Mouse (Mus musculus): ENCODE results near the gene Krt33a. TPM values are rescaled to one million over a fixed set of nuclear protein-coding genes. Genes with fewer than 3 reads are reported as not detected.

Gene Krt33a
- not detected in 2 replicates for polyA plus RNA-seq (2016; fragmentation: Nextera tagmentation; extraction: Ambion mirVana)

DNA sequence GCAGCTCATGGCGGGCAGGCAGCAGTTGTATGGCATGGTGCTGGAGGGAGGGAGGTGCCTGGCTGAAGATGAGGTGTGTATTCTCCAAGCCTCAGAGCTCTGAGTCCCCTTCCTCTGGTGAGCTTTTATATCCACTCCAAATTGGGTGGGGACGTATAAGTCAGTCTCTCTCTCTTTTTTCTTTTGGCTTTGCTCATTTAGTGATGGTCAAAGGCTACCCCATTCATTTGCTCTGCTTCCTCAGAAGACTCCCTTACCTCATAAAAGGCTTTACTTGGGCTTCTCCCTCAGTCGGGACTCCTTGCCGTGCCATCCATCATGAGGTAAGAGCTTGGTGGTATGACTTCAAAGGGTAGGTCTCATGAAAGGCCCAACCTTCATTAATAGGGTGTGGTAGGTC is at the start of gene Krt33a:
Gene Krt33a (minus strand): TSS at position 101 of the 400 bp plus-strand sequence.
- Histone ChIP-seq H3K9ac (no peak within 1 kb of the TSS), H3K4me3 (no peak within 1 kb of the TSS), H3K4me1 (no peaks in the 10 kb centered on the region), H3K27ac (no peak within 1 kb of the TSS), H3K36me3 (no peaks in the 10 kb centered on the region), H3K9me3 (no peaks in the 10 kb centered on the region), H3K4me2 (replicated peaks) (no peak within 1 kb of the TSS), H3K27me3 (replicated peaks) (no peaks in the 10 kb centered on the region)
- no peak for ATAC-seq (ENCODE audit: low FRiP score, low read depth)
- WGBS: 68% methylated on average over 4 of the region's 4 CpGs

DNA sequence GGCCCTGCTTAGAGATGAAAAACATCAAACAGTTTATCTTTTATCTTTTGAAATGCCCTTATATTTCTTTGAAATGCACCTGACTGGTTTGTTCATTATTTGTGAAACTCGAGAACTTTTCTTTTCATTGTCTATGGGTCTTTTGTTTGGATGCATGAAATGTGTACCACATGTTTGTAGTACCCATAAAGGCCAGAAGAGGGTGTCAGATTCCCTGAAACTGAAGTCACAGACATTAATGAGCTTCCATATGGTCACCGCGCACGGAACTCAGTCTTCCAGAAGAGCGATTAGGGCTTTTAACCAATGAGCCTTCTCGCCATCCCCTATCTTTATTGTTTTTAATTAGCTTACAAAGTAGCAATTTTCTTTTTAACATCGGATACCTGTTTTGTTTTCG is 42.9 kb upstream of the Krt33a start:
- WGBS: 75% methylated on average over 8 of the region's 8 CpGs
- no peak overlapping the region for H3K9ac ChIP-seq
- H3K9me3 ChIP-seq: no peaks in the 10 kb centered on the region
- H3K27ac ChIP-seq: no peak overlapping the region
- H3K27me3 ChIP-seq (replicated peaks): no peaks in the 10 kb centered on the region
- no peak overlapping the region for H3K4me3 ChIP-seq
- no peaks in the 10 kb centered on the region for H3K4me1 ChIP-seq
- no peaks in the 10 kb centered on the region for H3K36me3 ChIP-seq
- no peak overlapping the region for H3K4me2 ChIP-seq (replicated peaks)
- no peak for ATAC-seq (ENCODE audit: low FRiP score, low read depth)

DNA sequence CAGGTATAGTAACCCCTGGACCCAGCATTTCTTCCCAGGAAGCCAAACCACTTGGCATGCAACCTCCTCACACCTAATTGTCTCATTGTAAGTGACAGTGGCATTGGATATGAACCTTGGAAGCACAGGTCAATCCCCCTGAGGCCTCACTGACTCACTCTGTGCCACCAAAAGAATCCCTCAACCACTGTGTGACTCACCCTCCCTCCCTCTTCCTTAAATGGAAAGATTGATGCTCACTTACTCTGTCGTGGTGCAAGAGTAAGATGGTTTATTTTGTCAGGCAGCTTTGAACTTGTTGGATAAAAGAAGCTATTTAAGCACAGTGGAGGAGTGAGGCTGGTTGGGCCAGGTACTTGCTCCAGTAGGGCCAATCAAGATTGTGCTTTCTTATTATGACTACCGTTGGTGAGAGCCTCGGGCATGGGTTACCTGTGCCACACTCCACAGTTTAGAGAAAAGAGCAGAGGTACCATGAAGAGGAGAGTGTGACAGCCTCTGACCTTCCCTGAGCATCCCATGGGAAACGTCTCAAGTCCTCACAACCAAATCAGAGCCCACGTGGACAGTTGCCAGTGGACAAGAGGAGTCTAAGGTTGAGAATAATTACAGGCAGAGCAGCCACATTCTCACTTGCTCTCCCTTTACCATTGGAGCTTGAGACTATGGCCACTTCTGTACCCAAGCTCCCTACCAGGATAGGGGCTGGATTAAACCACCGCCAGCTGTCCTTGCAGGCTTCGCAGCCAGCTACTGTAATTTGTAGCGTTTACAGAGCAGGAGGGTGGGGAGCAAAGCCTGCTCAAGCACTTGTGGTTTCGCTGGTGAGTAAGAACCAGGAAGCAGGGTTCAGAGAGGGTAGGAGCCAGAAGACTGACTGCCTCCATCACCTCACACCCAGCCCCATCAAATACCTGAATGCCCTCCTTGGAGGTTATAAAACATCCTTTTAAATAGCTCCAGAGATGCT is 40.0 kb upstream of the Krt33a start:
- Histone ChIP-seq H3K9me3 (no peaks in the 10 kb centered on the region), H3K27ac (no peak overlapping the region), H3K4me2 (replicated peaks) (no peak overlapping the region), H3K36me3 (no peaks in the 10 kb centered on the region), H3K4me3 (no peak overlapping the region), H3K27me3 (replicated peaks) (no peaks in the 10 kb centered on the region), H3K9ac (no peak overlapping the region), H3K4me1 (no peaks in the 10 kb centered on the region)
- WGBS: 78% methylated on average over 9 of the region's 9 CpGs
- ATAC-seq (ENCODE audit: low FRiP score, low read depth): no peak

DNA sequence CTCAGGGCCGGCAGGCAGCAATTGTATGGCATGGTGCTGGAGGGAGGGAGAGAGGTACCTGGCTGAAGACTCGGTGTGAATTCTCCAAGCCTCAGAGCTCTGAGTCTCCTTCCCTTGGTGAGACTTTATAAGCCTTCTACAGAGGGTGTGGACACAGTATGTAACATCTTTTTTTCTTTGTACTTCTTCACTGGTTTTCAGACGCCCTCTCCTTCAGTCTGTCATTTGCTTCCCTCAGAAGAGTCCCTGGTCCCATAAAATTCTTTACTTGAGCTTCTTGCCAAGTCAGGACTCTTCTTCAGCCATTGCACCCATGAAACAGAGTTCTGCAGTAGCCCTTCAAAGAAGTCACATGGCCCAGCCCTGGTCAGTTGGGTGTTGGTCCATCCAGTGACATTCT is 34.4 kb upstream of the Krt33a start, which contains the start of gene Krt31:
Gene Krt31 (minus strand): TSS at position 101 of the 400 bp plus-strand sequence.
- no peak within 1 kb of the TSS for H3K4me2 ChIP-seq (replicated peaks)
- no peak for ATAC-seq (ENCODE audit: low FRiP score, low read depth)
- H3K27me3 ChIP-seq (replicated peaks): no peaks in the 10 kb centered on the region
- H3K36me3 ChIP-seq: no peaks in the 10 kb centered on the region
- WGBS: 89% methylated on average over 3 of the region's 3 CpGs
- no peak within 1 kb of the TSS for H3K27ac ChIP-seq
- no peak within 1 kb of the TSS for H3K4me3 ChIP-seq
- H3K9ac ChIP-seq: no peak within 1 kb of the TSS
- no peaks in the 10 kb centered on the region for H3K4me1 ChIP-seq
- no peaks in the 10 kb centered on the region for H3K9me3 ChIP-seq

DNA sequence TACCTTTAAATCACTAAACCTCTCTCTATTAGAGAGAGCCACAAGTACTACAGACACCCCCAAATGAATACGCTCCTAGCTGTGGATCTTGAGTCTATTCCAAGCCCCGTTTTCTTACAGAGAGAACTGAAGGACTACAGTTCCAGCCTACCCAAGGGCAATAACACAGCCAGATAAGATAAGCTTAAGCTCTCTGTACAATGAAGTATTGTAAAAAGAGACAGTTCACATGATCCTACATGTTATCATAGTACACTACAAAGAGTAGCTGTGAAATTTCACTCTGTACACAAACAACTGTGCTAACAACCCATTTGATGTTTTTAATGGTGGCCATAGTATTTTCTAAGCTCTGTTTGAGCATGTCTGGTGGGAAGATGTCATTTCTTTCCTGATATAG is 31.2 kb upstream of the Krt33a start:
- Histone ChIP-seq H3K4me1 (no peaks in the 10 kb centered on the region), H3K9me3 (no peaks in the 10 kb centered on the region), H3K36me3 (no peaks in the 10 kb centered on the region), H3K4me2 (replicated peaks) (no peak overlapping the region), H3K27ac (no peak overlapping the region), H3K4me3 (no peak overlapping the region), H3K9ac (no peak overlapping the region), H3K27me3 (replicated peaks) (no peaks in the 10 kb centered on the region)
- no peak for ATAC-seq (ENCODE audit: low FRiP score, low read depth)
- WGBS: 90% methylated on average over 2 of the region's 2 CpGs

DNA sequence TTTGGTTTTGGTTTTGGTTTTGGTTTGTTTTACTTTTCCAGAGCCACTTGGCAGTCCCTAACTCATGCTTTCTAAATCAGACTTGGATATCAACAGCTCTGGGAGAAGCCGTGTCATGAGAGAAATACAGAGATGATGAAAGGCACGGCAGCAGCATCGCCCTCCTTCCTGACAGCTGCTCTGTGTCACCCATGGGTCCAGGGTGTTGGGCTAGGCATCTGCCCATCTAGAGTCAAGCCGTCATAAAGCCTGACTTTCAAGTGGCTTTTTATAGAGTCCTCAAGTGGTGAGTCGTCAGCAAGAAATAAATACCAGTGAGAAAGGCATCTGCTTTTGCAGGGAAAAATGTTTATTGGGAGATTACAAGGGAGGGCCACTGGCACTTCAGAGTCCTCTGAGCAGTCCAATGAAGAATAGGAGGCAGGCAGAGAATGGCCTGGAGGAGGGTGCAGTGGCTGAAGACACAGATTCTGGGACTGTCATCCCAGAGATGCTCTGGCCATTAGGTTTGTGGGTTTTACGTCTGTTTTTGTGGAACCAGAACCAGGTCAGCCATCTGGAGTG is 30.4 kb upstream of the Krt33a start:
- 83% methylated on average over 6 of the region's 6 CpGs for WGBS
- Histone ChIP-seq H3K27ac (no peak overlapping the region), H3K9ac (no peak overlapping the region), H3K9me3 (no peaks in the 10 kb centered on the region), H3K4me3 (no peak overlapping the region), H3K4me1 (no peaks in the 10 kb centered on the region), H3K4me2 (replicated peaks) (no peak overlapping the region), H3K36me3 (no peaks in the 10 kb centered on the region), H3K27me3 (replicated peaks) (no peaks in the 10 kb centered on the region)
- no peak for ATAC-seq (ENCODE audit: low FRiP score, low read depth)

DNA sequence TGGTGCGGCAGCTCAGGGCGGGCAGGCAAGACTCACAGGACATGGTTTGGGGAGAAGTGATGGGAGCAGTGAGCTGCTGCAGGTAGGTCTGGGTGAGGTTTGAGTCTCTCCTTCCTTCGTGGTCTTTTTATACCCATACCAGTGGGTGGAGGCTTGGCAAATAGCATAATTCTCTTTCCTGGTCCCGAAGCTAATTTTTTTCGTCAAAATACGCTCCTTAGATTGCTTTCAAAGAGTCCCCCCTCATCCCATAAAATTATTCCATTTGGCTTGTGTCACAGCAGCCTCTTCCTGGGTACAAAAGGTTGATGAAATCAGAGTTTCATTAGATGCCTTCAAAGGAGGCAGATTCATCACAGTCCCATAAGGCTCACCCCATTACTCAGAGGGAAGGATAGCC is 25.4 kb upstream of the Krt33a start, which contains the start of gene Krt34:
Gene Krt34 (minus strand): TSS at position 101 of the 400 bp plus-strand sequence.
- no peak within 1 kb of the TSS for H3K9ac ChIP-seq
- 90% methylated on average over 6 of the region's 6 CpGs for WGBS
- H3K4me1 ChIP-seq: no peaks in the 10 kb centered on the region
- no peaks in the 10 kb centered on the region for H3K27me3 ChIP-seq (replicated peaks)
- no peak within 1 kb of the TSS for H3K4me3 ChIP-seq
- no peak within 1 kb of the TSS for H3K27ac ChIP-seq
- H3K36me3 ChIP-seq: no peaks in the 10 kb centered on the region
- no peak within 1 kb of the TSS for H3K4me2 ChIP-seq (replicated peaks)
- ATAC-seq (ENCODE audit: low FRiP score, low read depth): no peak
- H3K9me3 ChIP-seq: no peaks in the 10 kb centered on the region

DNA sequence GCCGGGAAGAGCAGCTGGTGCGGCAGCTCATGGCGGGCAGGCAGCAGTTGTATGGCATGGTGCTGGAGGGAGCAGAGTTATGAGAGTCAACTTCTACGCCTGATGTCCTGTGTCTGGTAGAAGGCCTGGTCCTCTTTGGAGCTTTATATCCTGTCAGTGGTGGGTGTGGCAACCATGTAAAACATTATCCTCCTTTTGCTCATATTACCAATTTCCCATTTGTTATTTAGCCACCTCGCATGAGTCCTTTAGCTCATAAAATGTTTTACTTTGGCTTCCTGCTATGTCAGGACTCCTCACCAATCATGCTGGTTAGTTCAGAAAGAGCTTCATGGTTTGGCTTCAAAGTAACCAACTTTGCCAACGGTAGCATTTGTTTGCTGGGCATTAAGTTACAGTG is 13.8 kb upstream of the Krt33a start, which contains the start of gene Krt33b:
Gene Krt33b (minus strand): TSS at position 101 of the 400 bp plus-strand sequence.
- Histone ChIP-seq H3K4me3 (no peak within 1 kb of the TSS), H3K9ac (no peak within 1 kb of the TSS), H3K27me3 (replicated peaks) (no peaks in the 10 kb centered on the region), H3K4me1 (no peaks in the 10 kb centered on the region), H3K9me3 (no peaks in the 10 kb centered on the region), H3K4me2 (replicated peaks) (no peak within 1 kb of the TSS), H3K36me3 (no peaks in the 10 kb centered on the region), H3K27ac (no peak within 1 kb of the TSS)
- WGBS: 91% methylated on average over 6 of the region's 6 CpGs
- no peak for ATAC-seq (ENCODE audit: low FRiP score, low read depth)

DNA sequence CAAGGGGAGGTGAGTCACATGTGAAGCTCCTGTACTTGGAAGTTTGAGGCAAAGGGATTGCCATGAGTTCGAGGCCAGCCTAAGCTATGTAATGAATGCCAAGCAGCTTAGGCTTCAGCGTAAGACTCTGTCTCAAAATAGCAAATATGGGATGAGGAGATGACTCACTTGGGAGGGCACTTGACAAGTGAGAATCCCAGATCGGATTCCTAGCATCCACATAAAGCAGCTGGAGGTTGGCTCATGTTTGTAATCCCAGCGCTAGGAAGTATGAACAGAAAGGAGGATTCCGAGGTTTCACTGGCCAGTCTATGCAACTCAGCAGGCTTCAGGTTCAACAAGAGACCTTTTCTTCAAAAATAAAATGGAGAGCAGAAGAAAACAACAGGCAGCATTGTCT is 5.4 kb upstream of the Krt33a start:
- no peaks in the 10 kb centered on the region for H3K4me1 ChIP-seq
- H3K27me3 ChIP-seq (replicated peaks): no peaks in the 10 kb centered on the region
- no peak for ATAC-seq (ENCODE audit: low FRiP score, low read depth)
- no peak overlapping the region for H3K4me2 ChIP-seq (replicated peaks)
- no peaks in the 10 kb centered on the region for H3K36me3 ChIP-seq
- H3K4me3 ChIP-seq: no peak overlapping the region
- H3K9ac ChIP-seq: no peak overlapping the region
- H3K27ac ChIP-seq: no peak overlapping the region
- no peaks in the 10 kb centered on the region for H3K9me3 ChIP-seq
- WGBS: 89% methylated on average over 5 of the region's 5 CpGs

DNA sequence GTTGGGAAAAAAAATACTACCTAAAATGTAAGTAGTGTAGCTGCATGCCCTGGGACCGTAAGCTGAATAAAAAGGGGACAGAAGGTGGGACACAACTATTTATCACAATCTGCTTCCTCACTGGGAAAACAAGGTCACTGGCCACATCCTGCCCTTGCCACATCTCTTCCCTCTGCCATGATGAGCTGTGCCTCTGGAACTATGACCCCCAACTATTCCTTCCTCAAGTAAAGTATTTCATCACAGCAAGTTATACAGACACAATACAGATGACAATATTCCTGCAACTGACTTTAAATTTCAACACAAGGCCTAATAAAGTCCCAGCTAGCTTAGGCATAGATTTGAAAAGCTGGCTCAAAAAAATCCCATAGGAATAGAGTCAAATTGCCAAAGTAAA is 3.5 kb upstream of the Krt33a start:
- Histone ChIP-seq H3K27ac (no peak overlapping the region), H3K4me3 (no peak overlapping the region), H3K36me3 (no peaks in the 10 kb centered on the region), H3K27me3 (replicated peaks) (no peaks in the 10 kb centered on the region), H3K4me2 (replicated peaks) (no peak overlapping the region), H3K4me1 (no peaks in the 10 kb centered on the region), H3K9me3 (no peaks in the 10 kb centered on the region), H3K9ac (no peak overlapping the region)
- ATAC-seq (ENCODE audit: low FRiP score, low read depth): no peak
- 91% methylated on average over 1 of the region's 1 CpGs for WGBS

DNA sequence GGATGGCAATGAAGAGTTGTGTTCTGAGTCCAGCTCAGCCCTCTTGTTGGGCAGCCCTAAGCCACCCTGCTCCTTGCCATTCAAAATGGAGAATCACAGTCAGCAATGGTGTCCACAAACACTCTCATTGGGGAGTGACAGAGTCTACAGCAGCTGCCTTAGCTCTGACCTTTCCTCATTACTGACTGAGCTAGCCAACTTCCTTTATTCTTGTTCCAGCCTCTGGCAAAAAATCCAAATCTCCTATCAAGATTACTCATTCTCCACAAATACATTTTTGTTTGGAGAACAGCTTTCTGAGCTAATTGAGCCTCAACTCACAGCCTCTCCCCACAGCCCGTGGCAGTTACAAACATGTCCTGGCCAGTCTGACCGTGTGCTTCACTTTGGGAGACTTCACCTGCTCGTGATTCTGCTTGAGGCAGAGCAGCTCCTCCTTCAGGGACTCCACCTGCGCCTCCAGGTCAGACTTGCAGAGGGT is 2.3 kb downstream of the Krt33a start:
- WGBS: 85% methylated on average over 4 of the region's 4 CpGs
- Histone ChIP-seq H3K27me3 (replicated peaks) (no peaks in the 10 kb centered on the region), H3K4me2 (replicated peaks) (no peak overlapping the region), H3K4me1 (no peaks in the 10 kb centered on the region), H3K9ac (no peak overlapping the region), H3K36me3 (no peaks in the 10 kb centered on the region), H3K27ac (no peak overlapping the region), H3K4me3 (no peak overlapping the region), H3K9me3 (no peaks in the 10 kb centered on the region)
- no peak for ATAC-seq (ENCODE audit: low FRiP score, low read depth)

DNA sequence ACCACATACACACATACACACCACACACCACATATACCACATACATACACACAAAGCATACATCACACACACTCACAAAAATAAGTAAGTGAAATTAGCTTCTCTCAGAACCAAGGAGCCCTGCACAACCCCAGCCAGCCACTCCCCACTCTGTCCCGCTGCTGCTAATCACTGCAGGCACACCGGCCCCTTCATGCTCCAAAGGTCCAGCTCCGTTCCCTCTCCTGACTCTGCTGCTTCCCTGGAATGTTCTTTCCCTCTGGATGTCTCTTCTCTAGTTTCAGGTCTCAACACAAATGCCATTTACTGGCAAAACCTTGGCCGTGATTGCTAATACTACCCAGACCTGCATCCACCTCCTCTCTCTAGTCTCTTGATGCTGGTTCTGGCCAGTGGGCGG is 5.3 kb downstream of the Krt33a start:
- Histone ChIP-seq H3K4me2 (replicated peaks) (no peak overlapping the region), H3K27ac (no peak overlapping the region), H3K27me3 (replicated peaks) (no peaks in the 10 kb centered on the region), H3K9ac (no peak overlapping the region), H3K4me3 (no peak overlapping the region), H3K9me3 (no peaks in the 10 kb centered on the region), H3K4me1 (no peaks in the 10 kb centered on the region), H3K36me3 (no peaks in the 10 kb centered on the region)
- ATAC-seq (ENCODE audit: low FRiP score, low read depth): no peak
- 88% methylated on average over 5 of the region's 5 CpGs for WGBS
